9 mouse cellular contexts compared by ENCODE assay signal in genomic region chr7:98194026-98194792, GRCm38 (mm10). TPM values are rescaled to one million over a fixed set of nuclear protein-coding genes. Genes with fewer than 3 reads are reported as not detected.
DNase-seq lines count a peak whose midpoint lies in the region; ATAC-seq lines count a peak whose summit lies in the region.
"Had no signal": no experiment of that assay in that cellular context is flagged by ENCODE, and none has a peak within 500 bp of the region (broad histone marks: within the 10 kb centered on the region; RNA-seq: fewer than 3 reads in every experiment).

No protein-coding gene starts in this region.

- peaks cover 39% of the 10 kb centered on the region for H3K27me3 ChIP-seq in heart, embryonic 14.5 days (ENCODE audit: control insufficient read depth, insufficient read depth, low read length)
- peaks cover 64% of the 10 kb centered on the region for H3K27me3 ChIP-seq in embryonic facial prominence, embryonic 10.5 days (replicated peaks; ENCODE audit: low read depth, poor library complexity, severe bottlenecking)
- H3K27me3 ChIP-seq in intestine, embryonic 14.5 days (replicated peaks; ENCODE audit: control insufficient read depth, insufficient read depth, low read length): peaks cover 45% of the 10 kb centered on the region
- H3K27me3 ChIP-seq in midbrain, embryonic 10.5 days (ENCODE audit: low read depth, poor library complexity, severe bottlenecking): peaks cover 78% of the 10 kb centered on the region

- 0 out of 2 replicates have a peak overlapping the region, but pooled peaks have one; percentile 16 for H3K9ac ChIP-seq in heart, embryonic 14.5 days (ENCODE audit: low read length)
- no peak overlapping the region for H3K9ac ChIP-seq in intestine, embryonic 14.5 days (ENCODE audit: low read length)

- peaks cover 7 to 13% of the 10 kb centered on the region in 2 experiments; a peak in 3 of 4 replicates for H3K4me1 ChIP-seq in heart, embryonic 14.5 days (ENCODE audit: control insufficient read depth in 2 of 2, insufficient read depth in 2 of 2, low read length in 2 of 2)
- peaks cover 16% of the 10 kb centered on the region for H3K4me1 ChIP-seq in embryonic facial prominence, embryonic 10.5 days
- H3K4me1 ChIP-seq in intestine, embryonic 14.5 days (replicated peaks; ENCODE audit: control insufficient read depth, insufficient read depth, low read length): peaks cover 13% of the 10 kb centered on the region; the same call in 1 of the 2 replicates
- peaks cover 22% of the 10 kb centered on the region for H3K4me1 ChIP-seq in midbrain, embryonic 10.5 days

- no peak for DNase-seq in heart, adult 8-10 months (ENCODE audit: low spot score)
- DNase-seq in ES-CJ7 (ENCODE audit: low read depth, low spot score): peak; percentile 30
- no peak for DNase-seq in embryonic facial prominence, embryonic 10.5 days (ENCODE audit: low spot score)
- DNase-seq in intestine, embryonic 14.5 days (ENCODE audit: low spot score): peak; percentile 76
- DNase-seq in midbrain, embryonic 10.5 days (ENCODE audit: low spot score): peak; percentile 47
- DNase-seq in thymus, postnatal 14 days: peak; percentile 71
- DNase-seq in gastrocnemius, adult 8-10 months (ENCODE audit: low spot score in 2 of 2): no peak

- H3K36me3 ChIP-seq in heart, embryonic 14.5 days (ENCODE audit: control insufficient read depth, insufficient read depth, low read length): no peaks in the 10 kb centered on the region
- no peaks in the 10 kb centered on the region for H3K36me3 ChIP-seq in embryonic facial prominence, embryonic 10.5 days (replicated peaks)
- H3K36me3 ChIP-seq in intestine, embryonic 14.5 days (ENCODE audit: control insufficient read depth, insufficient read depth, low read length): no peaks in the 10 kb centered on the region
- no peaks in the 10 kb centered on the region for H3K36me3 ChIP-seq in midbrain, embryonic 10.5 days

- ATAC-seq in heart, embryonic 14.5 days (ENCODE audit: insufficient number of reproducible peaks, insufficient read depth, low FRiP score, low read depth): no peak
- ATAC-seq in intestine, embryonic 14.5 days (replicated peaks; ENCODE audit: low FRiP score, low TSS enrichment, low read depth): peak; percentile 44

- WGBS in heart, embryonic 14.5 days: 1% methylated on average over 60 of the region's 61 CpGs
- 3% methylated on average over 61 of the region's 61 CpGs for WGBS in embryonic facial prominence, embryonic 10.5 days
- WGBS in intestine, embryonic 14.5 days: 2% methylated on average over 61 of the region's 61 CpGs
- 3% methylated on average over 61 of the region's 61 CpGs for WGBS in midbrain, embryonic 10.5 days

- H3K4me3 ChIP-seq in heart, embryonic 14.5 days (ENCODE audit: control insufficient read depth in 1 of 2, insufficient read depth in 1 of 2, low read depth in 1 of 2, low read length in 2 of 2): peak overlapping the region; percentile 23 to 41
- H3K4me3 ChIP-seq in embryonic facial prominence, embryonic 10.5 days: peak overlapping the region; percentile 55
- H3K4me3 ChIP-seq in intestine, embryonic 14.5 days (ENCODE audit: low read depth, low read length): peak overlapping the region; percentile 36
- peak overlapping the region; percentile 58 for H3K4me3 ChIP-seq in midbrain, embryonic 10.5 days

- no peaks in the 10 kb centered on the region for H3K9me3 ChIP-seq in heart, embryonic 14.5 days (ENCODE audit: control insufficient read depth, low read length)
- no peaks in the 10 kb centered on the region for H3K9me3 ChIP-seq in embryonic facial prominence, embryonic 10.5 days
- no peaks in the 10 kb centered on the region for H3K9me3 ChIP-seq in intestine, embryonic 14.5 days (ENCODE audit: control insufficient read depth, low read length)
- H3K9me3 ChIP-seq in midbrain, embryonic 10.5 days (replicated peaks): no peaks in the 10 kb centered on the region

- H3K27ac ChIP-seq in heart, embryonic 14.5 days (replicated peaks in 1 of 2; ENCODE audit: control insufficient read depth in 1 of 2, insufficient read depth in 1 of 2, low read depth in 2 of 2, low read length in 2 of 2): no peak overlapping the region
- H3K27ac ChIP-seq in embryonic facial prominence, embryonic 10.5 days (replicated peaks): no peak overlapping the region
- no peak overlapping the region for H3K27ac ChIP-seq in intestine, embryonic 14.5 days (ENCODE audit: low read depth)
- H3K27ac ChIP-seq in midbrain, embryonic 10.5 days (replicated peaks): no peak overlapping the region
- H3K27ac ChIP-seq: macrophage had no signal

- H3K4me2 ChIP-seq in heart, embryonic 14.5 days (ENCODE audit: low read length): peak overlapping the region; percentile 77
- H3K4me2 ChIP-seq in intestine, embryonic 14.5 days (ENCODE audit: low read length): peak overlapping the region; percentile 63

RNA-seq across cellular contexts. Expression of gene B3gnt6, which starts 5.1 kb away (rescaled TPM):
- 0.11 and 0.19 TPM in 2 replicates for polyA plus RNA-seq in heart, embryonic 14.5 days (2014; fragmentation: Nextera tagmentation; extraction: Ambion mirVana)
- not detected for total RNA-seq in heart, adult 8-10 months (2022)
- polyA plus RNA-seq in embryonic facial prominence, embryonic 10.5 days (2016; fragmentation: Nextera tagmentation; extraction: Ambion mirVana): not detected in 2 replicates
- polyA plus RNA-seq in intestine, embryonic 14.5 days (2014; fragmentation: Nextera tagmentation; extraction: Ambion mirVana): 0.12 TPM in 1 of 2 replicates, not detected in the other
- polyA plus RNA-seq in midbrain, embryonic 10.5 days (2016; fragmentation: Nextera tagmentation; extraction: Ambion mirVana): 0.06 TPM in 1 of 2 replicates, not detected in the other
- total RNA-seq in gastrocnemius, adult 8-10 months (2022): not detected
- polyA plus RNA-seq: macrophage had no signal

RNA-seq across cellular contexts. Expression of gene Capn5, which starts 16.1 kb away (rescaled TPM):
- polyA plus RNA-seq in heart, embryonic 14.5 days (2014; fragmentation: Nextera tagmentation; extraction: Ambion mirVana): 1.8 and 2.5 TPM in 2 replicates
- 1 to 10 TPM; 1.2 to 2.9 (median 1.6) TPM for total RNA-seq in heart, adult 8-10 months (2022)
- polyA plus RNA-seq in embryonic facial prominence, embryonic 10.5 days (2016; fragmentation: Nextera tagmentation; extraction: Ambion mirVana): 4.7 and 5.1 TPM in 2 replicates
- polyA plus RNA-seq in intestine, embryonic 14.5 days (2014; fragmentation: Nextera tagmentation; extraction: Ambion mirVana): 6.1 and 6.7 TPM in 2 replicates
- polyA plus RNA-seq in midbrain, embryonic 10.5 days (2016; fragmentation: Nextera tagmentation; extraction: Ambion mirVana): 6.4 and 7.0 TPM in 2 replicates
- 1 to 10 TPM in 2 of 4 experiments, under 1 TPM in 2; 0.73 to 1.6 (median 1.0) TPM for total RNA-seq in gastrocnemius, adult 8-10 months (2022)

RNA-seq across cellular contexts. Expression of gene Omp, which starts 48.9 kb away (rescaled TPM):
- 0.09 TPM in 2 replicates for polyA plus RNA-seq in heart, embryonic 14.5 days (2014; fragmentation: Nextera tagmentation; extraction: Ambion mirVana)
- total RNA-seq in heart, adult 8-10 months (2022): under 1 TPM in 3 of 4 experiments, not detected in 1; 0.16 to 0.24 (median 0.20) TPM
- polyA plus RNA-seq in embryonic facial prominence, embryonic 10.5 days (2016; fragmentation: Nextera tagmentation; extraction: Ambion mirVana): 0.18 TPM in 1 of 2 replicates, not detected in the other
- 0.47 TPM in 1 of 2 replicates, not detected in the other for polyA plus RNA-seq in intestine, embryonic 14.5 days (2014; fragmentation: Nextera tagmentation; extraction: Ambion mirVana)
- 0.10 TPM in 2 replicates for polyA plus RNA-seq in midbrain, embryonic 10.5 days (2016; fragmentation: Nextera tagmentation; extraction: Ambion mirVana)
- total RNA-seq in gastrocnemius, adult 8-10 months (2022): not detected
- polyA plus RNA-seq: macrophage had no signal

Comparison
In these comparisons a context has a peak if more than half of its experiments do, and no peak if none do; other contexts are left out.
1. DNase-seq: peak in ES-CJ7 (single experiment), intestine, embryonic 14.5 days (single experiment), midbrain, embryonic 10.5 days (single experiment) and thymus, postnatal 14 days (single experiment); none in heart, adult 8-10 months (single experiment), embryonic facial prominence, embryonic 10.5 days (single experiment) and gastrocnemius, adult 8-10 months (0 of 2).
2. Peak in every context shown above with its lines, with median percentiles within 50 percentile points of each other: H3K4me3 ChIP-seq.